Mouse (Mus musculus): ENCODE data around the gene Usp7.
"Not testable (repeated sequence)": the region's sequence is repeated elsewhere in the genome, so short reads cannot be mapped to it uniquely, and the experiment has no call there.

Usp7 gene

GRCm38 (mm10) chr16:8752334-8752733 is 39.8 kb downstream of the Usp7 start:
- no peak for DNase-seq (ENCODE audit: low spot score in 2 of 2)

GRCm38 (mm10) chr16:8751555-8752235 is 40.4 kb downstream of the Usp7 start:
- DNase-seq (ENCODE audit: low spot score in 2 of 2): no peak

GRCm38 (mm10) chr16:8748904-8749303 is 43.2 kb downstream of the Usp7 start:
- no peak for DNase-seq (ENCODE audit: low spot score in 2 of 2)

- no peak for DNase-seq (ENCODE audit: low spot score in 2 of 2)
Measured at GRCm38 (mm10) chr16:8748175-8748846, 43.8 kb downstream of the Usp7 start.

- DNase-seq (ENCODE audit: low spot score in 2 of 2): no peak
Measured at GRCm38 (mm10) chr16:8747772-8748171, 44.3 kb downstream of the Usp7 start.

GRCm38 (mm10) chr16:8746509-8746908 is 45.6 kb downstream of the Usp7 start:
- no peak for DNase-seq (ENCODE audit: low spot score in 2 of 2)

GRCm38 (mm10) chr16:8745751-8746150 is 46.4 kb downstream of the Usp7 start:
- DNase-seq (ENCODE audit: low spot score in 2 of 2): no peak

- no peak for DNase-seq (ENCODE audit: low spot score in 2 of 2)
Measured at GRCm38 (mm10) chr16:8743989-8744388, 48.1 kb downstream of the Usp7 start.

GRCm38 (mm10) chr16:8741697-8742096 is 50.4 kb downstream of the Usp7 start:
- no peak for DNase-seq (ENCODE audit: low spot score in 2 of 2)

GRCm38 (mm10) chr16:8741110-8741509 is 51.0 kb downstream of the Usp7 start:
- DNase-seq (ENCODE audit: low spot score in 2 of 2): no peak

- DNase-seq (ENCODE audit: low spot score in 2 of 2): peak; percentile 81 to 82
Measured at GRCm38 (mm10) chr16:8738542-8739514, 53.3 kb downstream of the Usp7 start.

- no peak for DNase-seq (ENCODE audit: low spot score in 2 of 2)
Measured at GRCm38 (mm10) chr16:8737666-8738541, 54.2 kb downstream of the Usp7 start.

GRCm38 (mm10) chr16:8737341-8737665 is 54.8 kb downstream of the Usp7 start:
- no peak for DNase-seq (ENCODE audit: low spot score in 2 of 2)

GRCm38 (mm10) chr16:8736757-8737156 is 55.4 kb downstream of the Usp7 start:
- DNase-seq (ENCODE audit: low spot score in 2 of 2): no peak

GRCm38 (mm10) chr16:8736032-8736431 is 56.1 kb downstream of the Usp7 start:
- DNase-seq (ENCODE audit: low spot score in 2 of 2): no peak

- DNase-seq (ENCODE audit: low spot score in 2 of 2): no peak
Measured at GRCm38 (mm10) chr16:8734693-8735092, 57.4 kb downstream of the Usp7 start.

- no peak for DNase-seq (ENCODE audit: low spot score in 2 of 2)
Measured at GRCm38 (mm10) chr16:8733624-8734023, 58.5 kb downstream of the Usp7 start.

- not testable (repeated sequence) for DNase-seq (ENCODE audit: low spot score in 2 of 2)
Measured at GRCm38 (mm10) chr16:8732450-8732849, 59.7 kb downstream of the Usp7 start.

GRCm38 (mm10) chr16:8731630-8732029 is 60.5 kb downstream of the Usp7 start:
- no peak for DNase-seq (ENCODE audit: low spot score in 2 of 2)

GRCm38 (mm10) chr16:8728111-8728748 is 63.9 kb downstream of the Usp7 start:
- DNase-seq (ENCODE audit: low spot score in 2 of 2): no peak

GRCm38 (mm10) chr16:8725807-8726206 is 66.3 kb downstream of the Usp7 start:
- no peak for DNase-seq (ENCODE audit: low spot score in 2 of 2)
